Mouse (Mus musculus) brain, adult 2 months (tissue): ENCODE measurements around the gene Wnt4.

ENCODE experiments used
- DNase-seq: peaks from one replicate; pipeline ENCODE4 v3.0.0; 2011; ENCODE audit warnings: low read depth, low spot score

Wnt4 gene

DNA sequence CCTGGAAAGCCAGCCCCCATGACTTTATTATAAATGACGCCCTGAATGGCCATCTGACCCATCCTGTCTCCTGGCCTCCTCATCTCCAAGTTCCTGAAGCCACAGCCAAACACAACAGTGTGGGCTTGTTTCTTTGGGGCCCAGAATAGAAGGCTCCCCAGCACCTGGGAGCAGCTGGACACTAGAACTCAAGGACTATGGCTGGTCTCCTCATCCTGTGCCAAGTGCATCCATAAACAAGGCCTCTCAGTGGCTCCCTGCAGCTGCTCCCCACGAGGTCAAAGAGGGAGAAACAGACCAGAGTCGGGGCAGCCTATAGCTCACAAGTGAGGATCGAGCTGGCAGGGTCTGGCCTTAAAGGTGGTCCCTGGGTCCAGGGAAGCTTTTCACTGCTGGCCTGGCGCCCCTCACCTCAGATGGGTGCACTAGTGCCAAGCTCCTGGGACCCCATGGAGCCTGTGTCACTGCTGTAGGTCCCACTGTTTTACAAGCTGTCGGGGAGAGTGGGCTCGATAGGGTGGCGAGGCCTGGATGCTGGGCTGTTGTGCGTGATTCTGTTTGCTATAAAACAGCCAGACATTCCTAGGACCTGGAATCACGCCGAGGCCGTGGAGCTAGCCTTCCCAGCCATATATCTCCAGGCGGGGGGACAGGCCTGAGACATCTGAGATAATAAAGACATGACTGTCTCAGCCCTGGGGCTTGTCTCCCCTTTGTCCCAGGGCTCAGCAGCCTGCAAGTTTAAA lies 28.7 kb downstream of the Wnt4 start:
- DNase-seq = peak; percentile 34

DNA sequence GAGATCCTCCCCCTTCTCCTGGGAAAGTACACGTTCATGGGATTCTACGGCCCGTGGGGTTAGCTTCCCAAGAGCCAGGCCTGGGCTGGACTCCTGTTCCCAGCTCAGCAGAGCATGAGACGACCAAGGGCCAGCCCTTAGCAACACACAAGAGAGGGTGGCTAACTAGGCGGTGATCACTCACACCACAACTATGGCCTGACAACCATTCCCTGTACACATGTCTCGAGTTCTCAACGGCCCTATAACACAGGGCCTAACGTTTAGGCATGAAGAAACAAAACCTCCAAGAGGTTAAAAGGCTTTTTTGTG lies 29.2 kb downstream of the Wnt4 start:
- DNase-seq = no peak

DNA sequence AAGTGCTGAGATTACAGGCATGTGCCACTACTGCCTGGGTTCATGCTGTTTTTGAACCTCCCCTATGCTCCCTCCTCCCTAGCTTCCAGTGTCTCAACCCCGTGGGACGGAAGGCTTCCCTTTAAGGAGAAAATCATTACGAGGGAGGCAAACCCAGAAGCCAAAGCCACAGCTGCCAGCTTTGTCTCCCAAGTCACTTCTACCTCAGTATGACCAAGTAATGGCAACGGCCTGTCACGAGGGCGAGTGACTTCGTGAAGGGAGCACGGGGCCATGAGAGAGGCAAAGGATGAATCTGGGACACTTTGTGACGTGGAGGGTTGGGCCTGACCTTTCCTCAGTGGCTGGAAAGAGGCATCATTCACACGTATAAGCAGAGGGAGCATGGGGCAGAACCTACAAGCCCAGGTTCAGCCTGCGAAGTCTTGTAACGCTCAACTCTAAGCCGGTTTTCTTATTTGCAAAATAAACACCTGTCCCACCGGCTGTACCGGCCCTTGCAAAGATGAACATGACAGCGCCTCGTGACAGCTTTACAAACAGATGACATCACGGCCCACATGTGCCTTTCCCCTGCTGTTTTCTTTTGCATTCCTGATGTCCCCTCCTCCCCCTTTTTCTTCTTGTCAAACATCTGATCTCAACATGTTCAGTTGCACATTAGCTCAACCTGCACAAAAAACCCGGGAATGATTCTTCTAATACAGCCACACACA lies 29.9 kb downstream of the Wnt4 start:
- DNase-seq = no peak

DNA sequence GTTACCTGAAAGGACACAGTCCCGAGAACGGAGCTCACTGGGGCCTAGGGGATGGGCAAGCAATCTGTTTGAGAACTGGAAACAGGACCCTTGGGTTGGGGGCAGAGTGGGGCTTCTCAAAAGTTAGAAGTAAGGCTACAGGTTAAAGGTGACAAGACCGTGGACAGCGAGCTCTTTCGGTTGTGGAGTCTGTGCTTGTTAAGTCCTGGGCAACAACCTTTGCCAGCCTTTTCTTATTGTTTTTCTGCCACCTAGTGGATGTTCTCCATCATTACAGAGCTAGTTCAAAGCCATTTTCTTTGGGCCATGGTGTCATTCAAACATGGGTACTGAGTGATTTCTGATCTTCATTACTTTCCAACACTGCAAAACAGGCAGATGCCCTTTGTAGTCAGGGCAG lies 31.1 kb downstream of the Wnt4 start:
- DNase-seq = peak; percentile 82

DNA sequence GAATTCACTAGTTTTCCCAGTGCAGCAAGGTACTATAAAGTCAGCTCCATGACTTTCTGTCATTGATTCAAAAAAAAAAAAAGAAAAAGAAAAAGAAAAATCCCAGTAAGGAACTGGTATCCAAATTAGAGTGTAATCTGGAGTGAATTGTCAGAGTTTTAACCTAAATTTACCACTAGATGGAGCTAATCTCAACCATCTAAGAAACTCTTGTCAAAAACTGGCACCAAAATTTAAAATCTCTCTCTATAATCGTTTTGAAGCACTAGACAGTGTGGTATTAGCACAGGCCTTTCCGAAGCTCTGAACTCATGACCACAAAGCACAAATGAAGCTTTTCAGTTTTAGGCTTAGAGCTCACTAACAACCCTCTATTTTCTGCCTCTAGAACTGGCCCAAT lies 36.2 kb downstream of the Wnt4 start:
- DNase-seq = peak; percentile 66

DNA sequence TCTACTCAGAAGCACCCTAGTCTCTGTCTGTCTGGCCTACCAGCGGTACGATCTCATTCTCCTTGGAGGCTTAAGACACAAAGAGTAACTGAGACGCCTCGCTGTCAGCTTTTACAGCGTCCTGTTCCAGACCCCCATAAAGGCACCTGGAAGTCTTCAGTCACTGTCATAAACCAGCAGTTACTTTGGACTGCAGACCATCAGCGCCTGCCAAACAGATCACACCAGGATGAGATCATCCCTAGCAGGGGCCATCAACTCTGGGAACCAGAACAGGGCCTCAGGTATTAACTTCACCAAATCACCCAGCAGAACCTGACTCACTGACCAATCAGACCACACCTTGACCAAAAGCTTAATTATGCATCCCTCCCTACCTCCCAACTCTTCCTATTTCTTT lies 37.3 kb downstream of the Wnt4 start:
- no peak for DNase-seq

DNA sequence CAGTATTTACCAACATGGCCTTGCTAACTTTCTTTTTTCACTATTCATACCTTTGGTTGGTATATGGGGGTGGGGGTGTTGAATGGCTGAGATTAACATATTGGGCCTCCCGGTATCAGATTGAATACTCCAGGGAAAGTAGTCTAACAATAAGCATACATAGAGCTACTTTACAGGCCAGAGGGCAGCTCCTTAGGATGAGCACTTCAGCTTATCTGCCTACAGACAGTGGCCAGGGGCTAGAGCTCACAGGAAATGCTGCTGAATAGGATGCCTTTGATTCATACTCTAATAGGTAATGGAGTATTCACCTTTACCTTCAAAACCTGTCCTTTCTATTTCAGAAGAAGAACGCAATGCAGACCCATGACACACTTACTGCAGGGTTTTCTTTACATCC lies 37.8 kb downstream of the Wnt4 start:
- no peak for DNase-seq

DNA sequence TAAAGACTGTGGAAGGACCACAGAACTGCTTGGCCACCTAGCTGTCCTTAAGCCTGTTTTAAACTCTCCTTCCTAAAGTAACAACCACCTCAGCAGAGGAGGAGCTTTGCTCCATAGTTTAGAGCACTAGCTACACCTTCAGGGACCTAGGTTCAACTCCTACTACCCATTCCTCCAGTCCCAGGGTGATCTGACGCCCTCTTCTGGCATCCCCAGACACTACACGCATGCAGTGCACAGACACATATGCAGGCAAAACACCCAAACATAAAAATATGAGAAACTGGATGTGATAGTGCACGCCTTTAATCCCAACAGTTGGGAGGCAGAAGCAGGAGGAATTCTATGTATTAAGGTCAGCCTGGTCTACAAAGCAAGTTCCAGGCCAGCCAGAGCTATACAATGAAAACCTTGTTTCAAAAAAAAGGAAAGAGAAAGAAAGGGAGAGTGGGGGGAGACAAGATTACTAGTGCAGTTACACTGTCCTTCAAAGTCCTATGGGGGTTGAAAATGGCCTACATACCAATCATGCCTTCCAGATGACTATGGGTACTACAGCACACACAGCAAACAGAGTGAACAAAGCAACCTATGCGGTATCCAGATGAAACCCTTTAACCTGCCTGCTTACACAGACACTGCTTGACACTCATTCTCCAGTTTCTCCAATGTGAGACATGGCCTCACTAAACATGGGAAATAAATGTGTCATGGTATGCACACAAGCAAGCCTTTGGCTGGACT lies 38.9 kb downstream of the Wnt4 start:
- DNase-seq = no peak

DNA sequence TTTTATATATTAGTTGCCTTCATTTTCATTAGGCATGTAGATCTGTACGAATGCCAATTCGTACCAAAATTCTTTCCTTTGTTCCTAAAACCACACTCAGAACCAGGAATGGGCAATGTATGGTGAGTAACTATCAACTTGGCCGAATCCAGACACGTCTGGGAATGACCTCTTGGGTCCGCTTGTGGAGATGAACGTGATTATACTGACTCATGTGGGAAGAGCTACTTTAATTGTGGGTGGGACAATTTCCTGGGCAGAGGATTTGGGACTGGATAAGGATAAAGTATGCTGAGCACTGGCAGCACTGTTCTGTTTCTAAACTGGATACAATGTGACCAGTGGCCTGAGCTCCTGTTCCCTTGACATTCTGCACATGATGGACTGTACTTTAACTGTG lies 47.6 kb downstream of the Wnt4 start:
- no peak for DNase-seq

DNA sequence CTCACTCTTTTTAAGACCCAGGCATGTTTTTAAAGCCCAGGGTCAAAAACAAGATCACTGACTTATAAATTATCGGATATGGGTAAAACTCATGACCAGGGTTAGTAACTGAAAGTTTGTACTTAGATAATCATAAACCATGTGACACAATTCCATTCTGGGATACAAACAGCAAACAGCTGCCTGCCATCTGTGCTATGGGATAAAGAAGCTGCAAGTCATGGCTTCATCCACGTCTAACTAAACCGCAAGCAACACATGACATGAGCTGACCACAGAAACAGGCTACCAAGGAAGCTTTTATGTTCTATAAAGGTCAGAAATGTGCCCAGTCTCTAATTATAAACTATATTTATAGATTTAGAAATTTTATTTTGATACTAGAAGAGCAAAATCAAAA lies 49.2 kb downstream of the Wnt4 start:
- DNase-seq = no peak

DNA sequence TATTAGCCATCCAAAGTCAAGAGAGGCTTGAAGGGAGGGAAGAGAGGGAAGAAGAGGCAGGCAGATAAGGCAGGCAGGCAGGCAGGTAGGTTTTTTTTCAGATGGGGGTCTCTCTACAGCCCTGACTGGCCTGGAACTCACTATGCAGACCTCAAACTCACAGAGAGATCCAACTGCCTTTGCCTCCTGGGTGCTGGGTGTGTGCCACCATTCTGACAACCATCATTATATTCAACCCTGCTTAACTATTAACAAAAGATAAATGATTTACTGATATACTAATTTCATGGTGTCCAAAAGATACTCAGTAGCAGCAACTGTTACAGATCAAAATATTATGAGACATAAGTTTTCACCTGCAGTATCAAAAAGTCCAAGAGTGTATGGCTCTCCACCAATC lies 54.8 kb downstream of the Wnt4 start:
- DNase-seq = no peak

DNA sequence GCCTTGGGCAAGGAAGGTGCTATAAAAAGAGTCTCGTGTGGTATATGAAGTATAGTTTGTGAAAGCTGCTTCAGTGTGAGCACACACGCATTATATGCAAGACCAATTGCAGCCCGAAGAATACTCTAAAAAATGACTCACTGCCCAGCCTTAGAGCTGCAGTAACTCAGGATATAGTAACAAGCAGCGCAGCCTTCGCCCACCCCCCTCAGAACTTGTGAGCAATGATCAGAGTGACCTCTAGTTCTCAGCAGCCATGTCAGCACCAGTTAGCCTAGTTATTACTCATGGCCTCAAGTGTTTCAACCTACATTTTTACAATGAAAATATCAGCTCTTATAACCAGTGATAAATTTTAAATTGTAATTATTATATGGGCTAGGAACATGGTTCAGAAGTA lies 59.2 kb downstream of the Wnt4 start:
- no peak for DNase-seq

DNA sequence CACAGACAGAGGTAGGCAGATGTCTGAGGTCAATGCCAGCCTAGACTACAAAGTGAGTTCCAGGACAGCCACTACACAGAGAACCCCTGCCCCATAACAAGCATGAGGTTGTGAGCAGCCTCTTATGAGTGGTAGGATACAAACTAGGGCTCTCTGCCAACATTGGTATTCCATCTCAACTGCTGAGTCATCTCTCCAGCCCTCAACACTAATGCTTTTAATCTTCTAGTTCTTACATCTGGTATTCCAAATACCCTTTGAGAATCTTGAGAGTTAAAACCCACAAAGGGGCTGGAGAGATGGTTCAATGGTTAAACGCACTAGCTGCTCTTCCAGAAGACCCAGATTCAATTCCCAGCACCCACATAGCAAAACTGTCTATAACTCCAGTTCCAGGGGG lies 62.1 kb downstream of the Wnt4 start:
- peak; percentile 55 for DNase-seq

DNA sequence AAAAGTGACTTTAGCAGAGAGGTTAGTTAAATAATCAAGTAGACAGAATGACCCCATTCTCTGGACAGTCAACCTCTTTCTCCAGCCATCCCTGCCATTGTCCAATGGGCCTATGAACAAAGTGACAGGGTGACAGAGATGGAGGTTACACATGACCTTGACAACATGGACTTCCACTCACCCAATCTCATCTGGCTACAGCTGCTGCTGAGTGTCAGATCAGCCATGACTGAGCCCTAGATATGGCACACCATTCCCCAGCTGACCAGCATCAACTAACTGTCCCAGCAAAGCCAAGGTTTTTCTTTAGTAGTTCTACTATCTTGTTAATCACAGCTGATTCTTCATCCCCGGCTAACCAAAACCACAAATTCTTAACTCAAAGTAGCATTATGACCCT lies 65.5 kb downstream of the Wnt4 start:
- no peak for DNase-seq

DNA sequence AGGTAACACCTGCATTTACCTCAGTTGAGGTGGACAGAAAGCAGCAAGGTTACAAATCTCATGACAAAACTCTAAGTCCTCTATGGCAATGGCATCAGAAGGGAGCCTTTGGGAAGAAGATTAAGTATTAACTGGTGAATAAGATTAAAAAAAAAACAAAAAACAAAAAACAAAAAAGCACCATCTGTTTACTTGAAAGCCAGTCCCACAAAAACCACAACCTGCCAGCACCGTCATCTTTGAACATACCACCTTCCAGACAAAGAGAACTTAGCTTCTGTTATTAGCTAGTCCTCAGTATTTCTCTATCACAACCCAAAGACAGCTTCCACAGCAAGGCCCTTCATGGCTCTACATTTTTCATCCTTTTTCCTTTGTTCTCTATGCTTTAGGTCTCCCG lies 67.8 kb downstream of the Wnt4 start:
- DNase-seq = no peak

DNA sequence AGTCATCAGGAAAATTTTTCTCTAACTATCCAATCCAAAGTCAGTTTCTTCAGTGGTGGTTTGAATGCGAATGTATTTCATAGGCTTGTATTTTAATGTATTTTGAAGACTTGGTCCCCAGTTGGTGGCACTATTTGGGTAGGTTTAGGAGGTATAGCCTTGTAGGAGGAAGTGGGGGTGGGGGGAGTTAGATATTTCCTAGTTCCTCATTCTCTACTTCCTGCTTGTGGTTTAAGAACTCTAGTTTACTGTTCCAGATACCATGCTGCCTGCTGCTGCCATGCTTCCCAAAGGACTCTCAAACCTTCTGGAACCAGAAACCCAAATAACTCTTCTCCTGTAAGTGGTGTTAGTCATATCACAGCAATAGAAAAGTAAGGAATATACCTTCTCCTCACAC lies 68.5 kb downstream of the Wnt4 start:
- DNase-seq = no peak
